Mouse (Mus musculus) liver, embryonic 13.5 days (tissue): Measurements from ENCODE around the gene Gm49325. TPM values are rescaled to one million over a fixed set of nuclear protein-coding genes. Genes with fewer than 3 reads are reported as not detected.
"Not testable (repeated sequence)": the region's sequence is repeated elsewhere in the genome, so short reads cannot be mapped to it uniquely, and the experiment has no call there.

Experiments
- ATAC-seq: fragments of 200-750 bp; cut with Nextera tagmentation; 2 replicates; pipeline ENCODE4 v1.8.0; 2017; ENCODE audit warnings: low read depth, mild to moderate bottlenecking, moderate number of reproducible peaks, moderate library complexity
- DNase-seq: peaks from one replicate; pipeline ENCODE4 v3.0.0; 2022
- H3K27ac ChIP-seq: fragments of 300-500 bp; sonication (generic); 2 replicates; pipeline ENCODE4 v1.5.1; 2015; ENCODE audit warnings: moderate library complexity, mild to moderate bottlenecking, inconsistent platforms
- H3K27me3 ChIP-seq: fragments of 300-500 bp; sonication (generic); 2 replicates; pipeline ENCODE4 v1.6.1; 2015; ENCODE audit warnings: mild to moderate bottlenecking, inconsistent platforms
- H3K36me3 ChIP-seq: fragments of 300-500 bp; sonication (generic); 2 replicates; pipeline ENCODE4 v1.6.1; 2015; ENCODE audit warnings: mild to moderate bottlenecking, inconsistent platforms
- H3K4me1 ChIP-seq: fragments of 300-500 bp; sonication (generic); replicated peaks from 2 replicates; pipeline ENCODE4 v1.6.1; 2015; ENCODE audit warnings: inconsistent platforms
- H3K4me2 ChIP-seq: fragments of 300-500 bp; sonication (generic); 2 replicates; pipeline ENCODE4 v1.6.1; 2015; ENCODE audit warnings: inconsistent platforms, mild to moderate bottlenecking, moderate library complexity
- H3K4me3 ChIP-seq: fragments of 300-500 bp; sonication (generic); replicated peaks from 2 replicates; pipeline ENCODE4 v1.5.1; 2015; ENCODE audit warnings: mild to moderate bottlenecking, inconsistent platforms
- H3K9ac ChIP-seq: fragments of 300-500 bp; sonication (generic); 2 replicates; pipeline ENCODE4 v1.6.1; 2015; ENCODE audit warnings: mild to moderate bottlenecking, inconsistent platforms
- H3K9me3 ChIP-seq: fragments of 300-500 bp; sonication (generic); replicated peaks from 2 replicates; pipeline ENCODE4 v1.6.1; 2016; ENCODE audit warnings: inconsistent platforms
- WGBS: fragments of 180-500 bp; shearing (Covaris S2); methylation state at CpG from one replicate; pipeline ENCODE4 v1.1.7; 2015; ENCODE audit not compliant: insufficient replicate concordance; 5-methylcytosine and 5-hydroxymethylcytosine counted together
- microRNA counts: library from miRNA; unstranded; fragments of <30 nt; microRNA quantifications from one replicate; lab custom pipeline; 2016
- microRNA-seq: library from miRNA; unstranded; fragments of <30 nt; microRNA quantifications from one replicate; pipeline ENCODE4, GENCODE M21; 2016
- polyA plus RNA-seq: library from polyadenylated mRNA; unstranded; fragments of >200 nt; fragmentation: Nextera tagmentation; extraction: Ambion mirVana; gene quantifications from 2 replicates; pipeline ENCODE4 v1.2.1, GENCODE M21; 2015

The Gm49325 gene
- polyA plus RNA-seq, 1 experiment from 2014 or later, result 1.1 TPM

DNA sequence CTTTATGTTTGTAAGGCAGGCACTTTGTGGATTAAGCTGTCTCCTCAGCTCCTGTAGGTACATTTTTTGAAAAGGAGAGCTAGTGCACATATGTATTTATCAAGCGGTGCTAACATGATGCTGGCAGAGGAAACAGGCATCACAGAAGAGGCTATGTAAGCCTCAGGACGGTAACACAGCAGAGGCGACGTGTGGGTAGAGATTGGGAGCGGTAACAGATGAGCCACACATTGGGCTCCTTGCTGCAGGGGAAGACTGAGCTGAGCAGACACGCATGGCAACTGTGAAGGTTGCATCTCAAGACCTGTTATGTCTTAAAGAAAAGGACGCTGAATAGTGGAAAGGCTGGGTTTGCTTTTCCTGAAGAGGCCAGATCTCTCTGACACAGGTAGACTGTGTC is 77.0 kb downstream of the Gm49325 start:
- H3K4me1 ChIP-seq, result no peaks in the 10 kb centered on the region
- ATAC-seq (no peak), DNase-seq (no peak)
- no peak overlapping the region for H3K27ac ChIP-seq
- WGBS, result 59% methylated on average over 7 of the region's 7 CpGs
- no peak overlapping the region for H3K4me2 ChIP-seq
- H3K4me3 ChIP-seq, result no peak overlapping the region
- peaks cover 95% of the 10 kb centered on the region for H3K27me3 ChIP-seq
- no peaks in the 10 kb centered on the region for H3K9me3 ChIP-seq
- no peaks in the 10 kb centered on the region for H3K36me3 ChIP-seq
- H3K9ac ChIP-seq, result no peak overlapping the region

DNA sequence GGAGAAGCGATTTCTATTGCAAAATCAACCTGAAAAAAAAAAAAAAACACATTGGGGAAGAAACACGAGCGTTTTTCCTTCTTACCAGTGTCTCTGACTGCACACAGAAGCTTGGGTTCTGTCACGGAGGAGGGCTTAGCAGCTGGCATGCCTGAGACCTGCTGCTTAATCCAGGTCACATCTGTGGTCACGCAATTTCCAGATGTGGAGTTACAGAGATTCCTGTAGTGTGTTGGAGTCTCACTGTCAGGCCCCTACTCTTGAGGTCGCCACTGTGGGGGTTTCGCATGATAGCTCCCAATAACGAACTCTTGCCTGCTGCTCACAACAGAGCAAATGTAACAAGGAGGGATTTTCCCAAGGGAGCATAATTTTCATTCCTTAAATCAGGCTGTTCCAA is 78.2 kb downstream of the Gm49325 start:
- peaks cover 95% of the 10 kb centered on the region for H3K27me3 ChIP-seq
- 35% methylated on average over 8 of the region's 8 CpGs for WGBS

DNA sequence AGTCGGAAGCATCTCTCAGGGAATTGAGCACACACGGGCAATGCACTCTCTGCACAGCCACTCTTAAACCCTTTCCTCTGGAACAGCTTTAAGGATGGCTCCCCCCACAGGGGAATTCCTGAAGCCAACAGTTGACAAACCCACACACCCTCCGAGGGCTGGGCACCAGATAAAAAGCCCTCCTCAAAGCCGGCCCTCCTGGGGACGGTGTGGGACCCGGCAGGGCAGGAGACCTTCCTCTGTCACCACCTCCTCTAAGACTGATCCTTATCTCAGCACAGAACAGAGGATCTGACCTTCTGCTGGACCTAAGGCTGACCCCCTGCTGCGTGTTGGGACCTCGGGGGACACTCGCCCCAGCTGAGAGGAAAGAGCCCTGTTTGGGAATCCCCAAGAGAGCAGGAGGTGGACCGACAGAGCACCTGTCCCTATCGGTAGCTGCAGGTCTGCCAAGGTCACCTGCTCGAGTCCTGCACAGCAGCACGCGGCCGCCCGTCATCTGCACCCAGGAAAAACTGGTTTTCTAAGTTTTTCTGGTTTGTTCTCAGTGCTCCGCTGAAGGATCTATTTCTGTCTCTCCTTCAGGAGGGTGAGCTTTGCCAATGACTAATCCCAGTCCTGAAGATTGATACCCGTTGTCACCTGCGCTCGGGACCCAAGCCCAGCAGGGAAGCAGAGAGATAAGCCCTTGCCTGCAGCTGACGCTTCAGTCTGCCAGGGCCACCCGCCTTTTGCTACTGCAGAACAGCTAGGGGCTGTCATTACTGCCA is 80.1 kb downstream of the Gm49325 start, which contains the start of gene Tspear:
Tspear (plus strand) TSS at position 675 of the 770 bp plus-strand sequence.
- no peak within 1 kb of the TSS for H3K4me2 ChIP-seq
- 6% methylated on average over 22 of the region's 22 CpGs for WGBS
- no peaks in the 10 kb centered on the region for H3K4me1 ChIP-seq
- H3K9ac ChIP-seq, result no peak within 1 kb of the TSS
- H3K27me3 ChIP-seq, result peaks cover 87% of the 10 kb centered on the region
- no peaks in the 10 kb centered on the region for H3K9me3 ChIP-seq
- no peak for DNase-seq
- no peaks in the 10 kb centered on the region for H3K36me3 ChIP-seq
- no peak within 1 kb of the TSS for H3K4me3 ChIP-seq
- ATAC-seq, result no peak
- H3K27ac ChIP-seq, result no peak within 1 kb of the TSS

More for the DNA sequence above, 78.2 kb downstream of the Gm49325 start:
- Histone ChIP-seq H3K9me3 (no peaks in the 10 kb centered on the region), H3K4me1 (no peaks in the 10 kb centered on the region), H3K36me3 (no peaks in the 10 kb centered on the region), H3K4me2 (no peak overlapping the region), H3K27ac (no peak overlapping the region), H3K4me3 (no peak overlapping the region), H3K9ac (no peak overlapping the region)
- DNase-seq (no peak), ATAC-seq (no peak)

DNA sequence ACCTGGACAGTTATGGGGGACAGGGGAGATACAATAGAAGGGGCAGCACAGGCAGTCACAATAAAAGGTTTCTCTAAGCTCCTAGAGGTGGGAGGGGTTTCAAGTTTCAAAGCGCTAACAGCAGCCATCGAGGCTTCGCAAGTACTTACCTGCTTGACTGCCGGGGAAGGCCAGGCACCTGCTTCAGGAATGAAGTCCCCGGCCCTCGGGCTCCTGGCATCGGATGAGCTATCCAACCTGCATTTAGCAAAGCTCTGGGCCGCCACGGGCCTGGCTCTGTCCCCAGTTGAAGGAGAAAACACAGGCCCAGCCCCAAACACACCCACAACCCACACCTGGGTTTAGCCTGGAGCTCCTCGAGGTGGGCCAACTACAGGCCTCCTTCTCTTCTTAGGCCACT is 81.0 kb downstream of the Gm49325 start:
- ATAC-seq (no peak), DNase-seq (no peak)
- Histone ChIP-seq H3K27ac (no peak overlapping the region), H3K9ac (no peak overlapping the region), H3K4me3 (no peak overlapping the region), H3K9me3 (no peaks in the 10 kb centered on the region), H3K27me3 (peaks cover 86% of the 10 kb centered on the region), H3K4me1 (no peaks in the 10 kb centered on the region), H3K36me3 (no peaks in the 10 kb centered on the region), H3K4me2 (no peak overlapping the region)
- WGBS, result 15% methylated on average over 10 of the region's 10 CpGs

DNA sequence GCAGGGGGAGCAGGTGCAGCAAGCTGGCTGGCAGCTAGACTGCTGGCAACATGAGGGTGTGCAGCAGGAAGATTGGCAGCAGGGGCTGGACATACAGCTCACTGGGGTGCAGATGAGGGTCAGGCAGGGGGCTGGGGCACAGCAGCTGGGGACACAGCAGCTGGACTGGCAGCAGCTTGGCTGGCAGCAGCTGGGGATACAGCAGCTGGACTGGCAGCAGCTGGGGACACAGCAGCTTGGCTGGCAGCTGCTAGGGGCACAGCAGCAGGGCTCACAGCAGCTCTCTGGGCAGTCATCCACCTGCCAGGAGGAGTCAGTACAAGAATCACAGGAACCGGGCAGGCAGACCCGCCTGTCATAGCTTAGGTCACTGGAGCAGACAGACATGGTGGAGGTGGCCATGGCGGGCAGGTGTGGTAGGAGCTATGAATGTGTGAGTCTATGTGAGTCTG is 84.4 kb downstream of the Gm49325 start, which contains the start of gene Gm19402:
Gm19402 (minus strand) TSS at position 402 of the 452 bp plus-strand sequence.
- not testable (repeated sequence) for H3K4me3 ChIP-seq, H3K27ac ChIP-seq, H3K4me1 ChIP-seq, H3K9ac ChIP-seq, H3K9me3 ChIP-seq, H3K36me3 ChIP-seq, H3K4me2 ChIP-seq, ATAC-seq, DNase-seq
- peaks cover 53% of the 10 kb centered on the region for H3K27me3 ChIP-seq
- 56% methylated on average over 3 of the region's 3 CpGs for WGBS

MicroRNAs within 50 kb of the gene (microRNA counts, 519-probe panel; counts per million panel counts)
- microRNA mmu-miR-1930 (lab: Ali Mortazavi, UCI), result 114 counts per million

Small RNA genes within 50 kb of the gene (microRNA-seq; reads per million reads assigned to microRNA genes)
- gene Mir1930, result 19.4 reads per million, percentile 33 among the genes with 10 or more reads in this experiment

Other genes starting within 250 kb of the Gm49325 start
- 1.0 and 1.5 TPM in 2 replicates for gene Adarb1, start 187.9 kb upstream of the Gm49325 start, polyA plus RNA-seq
- gene Fam207a, start 90.4 kb upstream of the Gm49325 start, polyA plus RNA-seq, result 23.3 and 26.2 TPM in 2 replicates
- gene Itgb2, start 75.9 kb upstream of the Gm49325 start, polyA plus RNA-seq, result 10.3 and 10.7 TPM in 2 replicates
- gene Pttg1ip, start 24.5 kb upstream of the Gm49325 start, polyA plus RNA-seq, result 64.1 and 73.2 TPM in 2 replicates
- gene Sumo3, start 100 bp upstream of the Gm49325 start, polyA plus RNA-seq, result 118 and 127 TPM in 2 replicates
- gene Ube2g2, start 16.1 kb downstream of the Gm49325 start, polyA plus RNA-seq, result 47.2 and 50.1 TPM in 2 replicates
- gene Tspear, start 80.4 kb downstream of the Gm49325 start, polyA plus RNA-seq, result 0.07 and 0.10 TPM in 2 replicates
- not detected in 2 replicates for gene Gm19402, start 84.6 kb downstream of the Gm49325 start, polyA plus RNA-seq
- gene Gm9508, start 91.0 kb downstream of the Gm49325 start, polyA plus RNA-seq, result not detected in 2 replicates
- not detected in 2 replicates for gene Gm10272, start 100.4 kb downstream of the Gm49325 start, polyA plus RNA-seq
- gene Gm10024, start 105.3 kb downstream of the Gm49325 start, polyA plus RNA-seq, result not detected in 2 replicates
- not detected in 2 replicates for gene Gm10142, start 109.6 kb downstream of the Gm49325 start, polyA plus RNA-seq
- not detected in 2 replicates for gene Krtap12-1, start 114.4 kb downstream of the Gm49325 start, polyA plus RNA-seq
- not detected in 2 replicates for gene Gm10100, start 120.3 kb downstream of the Gm49325 start, polyA plus RNA-seq
- not detected in 2 replicates for gene Gm18596, start 136.4 kb downstream of the Gm49325 start, polyA plus RNA-seq
- gene Gm9736, start 145.2 kb downstream of the Gm49325 start, polyA plus RNA-seq, result not detected in 2 replicates
- gene Gm3233, start 153.5 kb downstream of the Gm49325 start, polyA plus RNA-seq, result not detected in 2 replicates
- gene Gm3238, start 165.1 kb downstream of the Gm49325 start, polyA plus RNA-seq, result not detected in 2 replicates
- gene Gm7138, start 170.7 kb downstream of the Gm49325 start, polyA plus RNA-seq, result not detected in 2 replicates
- not detected in 2 replicates for gene Gm3250, start 176.3 kb downstream of the Gm49325 start, polyA plus RNA-seq
- not detected in 2 replicates for gene Gm7137, start 182.0 kb downstream of the Gm49325 start, polyA plus RNA-seq
- gene Gm9639, start 188.9 kb downstream of the Gm49325 start, polyA plus RNA-seq, result not detected in 2 replicates
- gene Gm19668, start 192.9 kb downstream of the Gm49325 start, polyA plus RNA-seq, result not detected in 2 replicates
- not detected in 2 replicates for gene Gm9507, start 205.6 kb downstream of the Gm49325 start, polyA plus RNA-seq
- gene Gm2696, start 208.5 kb downstream of the Gm49325 start, polyA plus RNA-seq, result not detected in 2 replicates
- gene Krtap10-4, start 220.9 kb downstream of the Gm49325 start, polyA plus RNA-seq, result not detected in 2 replicates
- not detected in 2 replicates for gene Krtap10-10, start 229.8 kb downstream of the Gm49325 start, polyA plus RNA-seq
- not detected in 2 replicates for gene Gm36176, start 240.6 kb downstream of the Gm49325 start, polyA plus RNA-seq
- not detected in 2 replicates for gene Gm10318, start 246.7 kb downstream of the Gm49325 start, polyA plus RNA-seq